Mouse (Mus musculus) C2C12 (cell line): ENCODE measurements around the gene Nxt2.

Source experiments
- CEBPB ChIP-seq: IDR thresholded peaks from one replicate; pipeline ENCODE4 v1.6.1; 2011; ENCODE audit warnings: low read depth, mild to moderate bottlenecking, control low read depth, moderate library complexity
- CTCF ChIP-seq: IDR thresholded peaks from one replicate; pipeline ENCODE4 v1.5.1; 2011; ENCODE audit not compliant: control insufficient read depth, insufficient read depth, insufficient read length
- MYOG ChIP-seq: IDR thresholded peaks from one replicate; pipeline ENCODE4 v1.6.1; 2011; ENCODE audit not compliant: control insufficient read depth, insufficient read length; ENCODE audit errors: extremely low read depth
- USF1 ChIP-seq: IDR thresholded peaks from one replicate; pipeline ENCODE4 v1.6.1; 2011; ENCODE audit warnings: low read depth, mild to moderate bottlenecking, control low read depth, moderate library complexity

DNA sequence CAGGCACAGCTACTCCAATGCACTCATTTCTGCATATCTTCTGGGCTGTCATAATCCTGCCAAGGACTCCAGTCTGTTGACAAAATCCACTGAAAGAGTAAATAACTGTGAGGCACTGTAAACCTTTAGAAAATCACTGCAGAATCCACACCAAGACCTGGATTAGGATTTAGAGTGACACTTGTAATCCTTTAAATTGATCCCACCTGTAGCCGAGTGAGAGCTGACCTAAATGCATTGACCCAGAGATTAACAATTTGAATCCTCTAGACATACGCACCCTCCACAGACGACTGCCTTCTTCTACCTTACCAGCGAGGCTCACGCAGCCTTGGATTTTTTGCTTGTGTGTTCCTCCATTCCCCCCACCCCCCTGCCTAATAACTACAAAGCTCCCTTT is 29.7 kb upstream of the Nxt2 start, which contains the start of gene Gucy2f:
- TF ChIP-seq CTCF (no peak), MYOG (no peak), CEBPB (no peak), USF1 (no peak)
